Mouse (Mus musculus) thymus, adult 2 months (tissue): ENCODE results near the gene Klf3.

Experiments used
- CTCF ChIP-seq: fragments of 200-500 bp; IDR thresholded peaks from 2 replicates; pipeline ENCODE4 v1.5.1; 2012; ENCODE audit warnings: mild to moderate bottlenecking, control low read depth, low read length, moderate library complexity, borderline replicate concordance; ENCODE audit not compliant: control insufficient read depth, poor library complexity, insufficient read depth; ENCODE audit errors: extremely low read depth
- POLR2A ChIP-seq: fragments of 200-500 bp; IDR thresholded peaks from 2 replicates; pipeline ENCODE4 v1.6.1; 2012; ENCODE audit warnings: mild to moderate bottlenecking, low read length, control low read depth, moderate library complexity; ENCODE audit not compliant: control insufficient read depth, poor library complexity, insufficient read depth; ENCODE audit errors: extremely low read depth

DNA sequence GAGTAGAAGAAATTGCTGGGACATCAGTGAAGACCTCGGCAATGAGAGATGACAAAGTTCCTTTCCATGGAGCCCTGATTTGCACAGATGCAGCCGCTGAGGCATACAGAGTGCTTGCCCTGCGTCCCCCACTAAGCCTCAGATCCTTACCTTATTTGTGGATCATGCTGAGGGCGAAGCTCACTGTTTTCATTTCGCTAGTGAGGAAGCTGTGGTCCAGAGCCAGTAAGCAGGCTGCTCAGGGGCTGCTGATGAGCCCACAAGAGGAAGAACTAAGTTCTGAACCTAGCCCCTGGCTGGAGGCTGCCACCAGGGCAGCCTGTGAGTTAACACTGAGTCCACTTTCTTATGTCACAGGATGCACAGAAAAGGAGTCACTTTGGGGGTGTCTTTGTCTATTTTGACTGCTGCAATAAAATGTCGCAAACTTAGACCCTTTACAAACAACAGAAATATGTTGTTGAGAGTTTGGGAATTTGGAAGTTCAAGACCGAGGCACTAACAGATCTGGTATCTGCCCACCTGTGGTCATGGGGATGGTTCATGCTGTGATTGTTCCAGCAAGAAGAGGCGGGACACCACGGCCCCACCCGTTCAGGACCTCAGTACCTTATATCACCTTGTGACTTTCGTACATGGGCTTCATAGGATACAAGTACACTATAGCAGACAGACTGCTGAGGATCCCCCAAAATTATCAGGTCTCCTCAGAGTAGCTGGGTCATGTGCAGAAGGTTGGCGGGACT is 62.2 kb downstream of the Klf3 start:
- no peak for TF ChIP-seq POLR2A
- TF ChIP-seq CTCF = no peak
